7 mouse cellular contexts compared by ENCODE assay signal in the genomic region with DNA sequence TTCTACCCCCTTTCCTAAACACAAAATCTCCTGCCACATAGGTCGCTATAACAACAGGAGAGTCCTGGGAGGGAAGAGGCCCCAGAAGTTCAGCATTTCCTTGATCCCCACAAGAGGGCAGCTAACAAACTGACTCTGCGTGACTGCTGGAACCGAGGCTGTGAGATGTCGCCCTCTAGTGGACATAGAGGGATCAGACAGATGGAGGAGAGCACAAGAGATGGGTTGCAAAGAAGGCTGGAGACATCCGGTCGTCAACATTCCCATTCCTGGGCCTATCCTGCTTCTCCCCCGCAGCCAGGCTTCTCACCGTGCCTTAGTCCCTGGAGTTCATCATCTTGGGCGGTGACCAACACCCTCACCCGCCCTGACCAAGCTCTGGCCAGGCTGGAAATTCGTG. TPM values are rescaled to one million over a fixed set of nuclear protein-coding genes. Genes with fewer than 3 reads are reported as not detected.
A peak's percentile ranks its signal among the peaks of the same experiment; 100 is the strongest.
DNase-seq lines count a peak whose midpoint lies in the region; ATAC-seq lines count a peak whose summit lies in the region.

No protein-coding gene starts in this region.

- 17% methylated on average over 11 of the region's 11 CpGs for WGBS in intestine, embryonic 14.5 days

- no peak overlapping the region for H3K27ac ChIP-seq in intestine, embryonic 14.5 days (ENCODE audit: low read depth)

- no peaks in the 10 kb centered on the region for H3K9me3 ChIP-seq in intestine, embryonic 14.5 days (ENCODE audit: control insufficient read depth, low read length)

- no peak overlapping the region for H3K4me3 ChIP-seq in intestine, embryonic 14.5 days (ENCODE audit: low read depth, low read length)

- H3K27me3 ChIP-seq in intestine, embryonic 14.5 days (replicated peaks; ENCODE audit: control insufficient read depth, insufficient read depth, low read length), result no peaks in the 10 kb centered on the region

- ATAC-seq in common myeloid progenitor, adult 5-6 weeks (replicated peaks; ENCODE audit: low read depth, poor library complexity, severe bottlenecking), result peak; percentile 97
- peak; percentile 61; the same call in 1 of the 2 replicates for ATAC-seq in intestine, embryonic 14.5 days (replicated peaks; ENCODE audit: low FRiP score, low TSS enrichment, low read depth)
- ATAC-seq in megakaryocyte-erythroid progenitor cell, adult 5-6 weeks (replicated peaks; ENCODE audit: low FRiP score, low TSS enrichment, poor library complexity, severe bottlenecking), result peak; percentile 98

- 0 out of 2 replicates have a peak, but pooled peaks cover 6% of the 10 kb centered on the region for H3K4me1 ChIP-seq in intestine, embryonic 14.5 days (replicated peaks; ENCODE audit: control insufficient read depth, insufficient read depth, low read length)

- no peak overlapping the region for H3K4me2 ChIP-seq in intestine, embryonic 14.5 days (ENCODE audit: low read length)

- H3K36me3 ChIP-seq in intestine, embryonic 14.5 days (ENCODE audit: control insufficient read depth, insufficient read depth, low read length), result no peaks in the 10 kb centered on the region

- DNase-seq in adipocyte (ENCODE audit: low spot score), result peak; percentile 95
- peak; percentile 44 for DNase-seq in gastrocnemius, postnatal 25 days
- peak; percentile 83 for DNase-seq in intestine, embryonic 14.5 days (ENCODE audit: low spot score)
- peak; percentile 65 to 68 for DNase-seq in left cerebral cortex, postnatal 10 days (ENCODE audit: extremely low spot score in 1 of 2, low spot score in 2 of 2)
- peak; percentile 65 to 66 for DNase-seq in right cerebral cortex, postnatal 10 days (ENCODE audit: low spot score in 2 of 2)

- H3K9ac ChIP-seq in intestine, embryonic 14.5 days (ENCODE audit: low read length), result no peak overlapping the region

- intact Hi-C loops in left cerebral cortex, postnatal 10 days (cut with DNase I), result no loop called here

RNA-seq across cellular contexts. Expression of a gene that starts 47.5 kb away (rescaled TPM):
- total RNA-seq in common myeloid progenitor, adult 5-6 weeks (2017), result 35.8 and 43.3 TPM in 2 replicates
- 10 to 100 TPM; 42.1 to 43.0 TPM for total RNA-seq in gastrocnemius, postnatal 25 days (2021)
- polyA plus RNA-seq in intestine, embryonic 14.5 days (2014; fragmentation: Nextera tagmentation; extraction: Ambion mirVana), result 46.5 and 50.5 TPM in 2 replicates
- total RNA-seq in left cerebral cortex, postnatal 10 days (2021), result 100 to 1,000 TPM; 235 to 310 TPM
- 4.2 and 5.1 TPM in 2 replicates for total RNA-seq in megakaryocyte-erythroid progenitor cell, adult 5-6 weeks (2014; fragmentation: Nextera tagmentation)
- 23.1 TPM in 2 replicates for total RNA-seq in megakaryocyte-erythroid progenitor cell, adult 5-6 weeks (2017)

RNA-seq across cellular contexts. Expression of a gene that starts 51.5 kb away (rescaled TPM):
- total RNA-seq in common myeloid progenitor, adult 5-6 weeks (2017), result not detected in 2 replicates
- total RNA-seq in gastrocnemius, postnatal 25 days (2021), result not detected
- polyA plus RNA-seq in intestine, embryonic 14.5 days (2014; fragmentation: Nextera tagmentation; extraction: Ambion mirVana), result not detected in 2 replicates
- not detected for total RNA-seq in left cerebral cortex, postnatal 10 days (2021)
- total RNA-seq in megakaryocyte-erythroid progenitor cell, adult 5-6 weeks (2014; fragmentation: Nextera tagmentation), result not detected in 2 replicates
- total RNA-seq in megakaryocyte-erythroid progenitor cell, adult 5-6 weeks (2017), result not detected in 2 replicates

Comparison
In these comparisons a context has a peak if more than half of its experiments do, and no peak if none do; other contexts are left out.
1. DNase-seq: peak in every context shown above with its lines; median percentile 95 in adipocyte; 83 in intestine, embryonic 14.5 days; 66 in left cerebral cortex, postnatal 10 days; 66 in right cerebral cortex, postnatal 10 days; 44 in gastrocnemius, postnatal 25 days.